Mouse (Mus musculus) kidney, adult 2 months (tissue): ENCODE results near the gene Il17re. TPM values are rescaled to one million over a fixed set of nuclear protein-coding genes. Genes with fewer than 3 reads are reported as not detected.

Experiments used
- DNase-seq: peaks from one replicate; pipeline ENCODE4 v3.0.0; 2021
- H3K27ac ChIP-seq: fragments of 200-500 bp; 2 replicates; pipeline ENCODE4 v1.5.1; 2012; ENCODE audit warnings: low read depth, low read length, control low read depth, inconsistent platforms; ENCODE audit not compliant: insufficient read depth
- H3K27me3 ChIP-seq: fragments of 200-500 bp; replicated peaks from 2 replicates; pipeline ENCODE4 v1.6.1; 2012; ENCODE audit warnings: mild to moderate bottlenecking, moderate library complexity, low read length, inconsistent platforms; ENCODE audit not compliant: control insufficient read depth, insufficient read depth
- H3K36me3 ChIP-seq: fragments of 200-500 bp; 2 replicates; pipeline ENCODE4 v1.6.1; 2012; ENCODE audit warnings: mild to moderate bottlenecking, moderate library complexity, low read length, inconsistent platforms; ENCODE audit not compliant: control insufficient read depth, insufficient read depth
- H3K4me1 ChIP-seq: fragments of 200-500 bp; 2 replicates; pipeline ENCODE4 v1.6.1; 2011; ENCODE audit warnings: low read length; ENCODE audit not compliant: control insufficient read depth, insufficient read depth
- H3K4me3 ChIP-seq: fragments of 200-500 bp; 2 replicates; pipeline ENCODE4 v1.5.1; 2011; ENCODE audit warnings: mild to moderate bottlenecking, low read depth, low read length, control low read depth; ENCODE audit not compliant: insufficient read depth
- CTCF ChIP-seq: fragments of 200-500 bp; conservative IDR thresholded peaks from 2 replicates; pipeline ENCODE4 v1.5.1; 2011; ENCODE audit warnings: low read depth, mild to moderate bottlenecking, control low read depth, low read length, moderate library complexity, mixed read lengths; ENCODE audit not compliant: insufficient read depth, insufficient read length
- POLR2A ChIP-seq: fragments of 200-500 bp; IDR thresholded peaks from one replicate; pipeline ENCODE4 v1.6.1; 2011; ENCODE audit warnings: low read depth, low read length, control low read depth
- WGBS: fragments of 180-500 bp; shearing (Covaris S2); methylation state at CpG from one replicate; pipeline ENCODE4 v1.1.7; 2018; 5-methylcytosine and 5-hydroxymethylcytosine counted together
- polyA plus RNA-seq: library from polyadenylated mRNA; depleted of rRNA; stranded (reverse); fragments of >200 nt; gene quantifications from 2 replicates; pipeline ENCODE4 v1.2.3, GENCODE M21; 2012

Il17re gene
- polyA plus RNA-seq, 1 experiment: 25.7 TPM

GRCm38 (mm10) chr6:113443091-113443490 lies 15.2 kb upstream of the Il17re start:
- Histone ChIP-seq H3K4me1 (peaks cover 15% of the 10 kb centered on the region), H3K36me3 (no peaks in the 10 kb centered on the region), H3K27me3 (no peaks in the 10 kb centered on the region), H3K27ac (peak overlapping the region; percentile 28; the same call in 1 of the 2 replicates), H3K4me3 (peak overlapping the region; percentile 93)
- WGBS: 36% methylated on average over 12 of the region's 12 CpGs
- no peak for DNase-seq
- TF ChIP-seq CTCF: peak; percentile 37
- TF ChIP-seq POLR2A: no peak

GRCm38 (mm10) chr6:113444207-113444965 lies 13.9 kb upstream of the Il17re start:
- 37% methylated on average over 7 of the region's 8 CpGs for WGBS
- TF ChIP-seq POLR2A: no peak
- no peak for TF ChIP-seq CTCF
- no peaks in the 10 kb centered on the region; the same call in 1 of the 2 replicates for H3K36me3 ChIP-seq
- H3K4me1 ChIP-seq: peaks cover 15% of the 10 kb centered on the region
- peak overlapping the region; percentile 78 for H3K27ac ChIP-seq
- H3K4me3 ChIP-seq: no peak overlapping the region
- no peaks in the 10 kb centered on the region for H3K27me3 ChIP-seq
- peak; percentile 70 for DNase-seq

GRCm38 (mm10) chr6:113447639-113448038 lies 10.6 kb upstream of the Il17re start:
- WGBS: 95% methylated on average over 4 of the region's 4 CpGs
- Histone ChIP-seq H3K4me1 (peaks cover 25% of the 10 kb centered on the region), H3K36me3 (no peaks in the 10 kb centered on the region; the same call in 1 of the 2 replicates), H3K27me3 (no peaks in the 10 kb centered on the region), H3K27ac (no peak overlapping the region), H3K4me3 (no peak overlapping the region)
- no peak for TF ChIP-seq CTCF
- no peak for TF ChIP-seq POLR2A
- DNase-seq: no peak

- peaks cover 17% of the 10 kb centered on the region for H3K4me1 ChIP-seq
- WGBS: 12% methylated on average over 2 of the region's 2 CpGs
- no peaks in the 10 kb centered on the region for H3K27me3 ChIP-seq
- no peak overlapping the region for H3K4me3 ChIP-seq
- peak; percentile 74 for DNase-seq
- H3K36me3 ChIP-seq: no peaks in the 10 kb centered on the region; the same call in 1 of the 2 replicates
- no peak for TF ChIP-seq CTCF
- TF ChIP-seq POLR2A: no peak
- peak overlapping the region; percentile 69 for H3K27ac ChIP-seq
Measured at GRCm38 (mm10) chr6:113451839-113452238, 6.4 kb upstream of the Il17re start.

- H3K36me3 ChIP-seq: no peaks in the 10 kb centered on the region
- no peak for DNase-seq
- H3K27me3 ChIP-seq: no peaks in the 10 kb centered on the region
- 61% methylated on average over 5 of the region's 5 CpGs for WGBS
- TF ChIP-seq POLR2A (no peak), CTCF (no peak)
- H3K4me1 ChIP-seq: peaks cover 21% of the 10 kb centered on the region
- H3K4me3 ChIP-seq: no peak overlapping the region
- no peak overlapping the region for H3K27ac ChIP-seq
Measured at GRCm38 (mm10) chr6:113455007-113455406, 3.3 kb upstream of the Il17re start.

GRCm38 (mm10) chr6:113458635-113459034 lies 351 bp downstream of the Il17re start:
- Histone ChIP-seq H3K27me3 (no peaks in the 10 kb centered on the region), H3K4me3 (peak overlapping the region; percentile 46), H3K36me3 (no peaks in the 10 kb centered on the region), H3K4me1 (0 out of 2 replicates have a peak, but pooled peaks cover 4% of the 10 kb centered on the region), H3K27ac (peak overlapping the region; percentile 34; the same call in 1 of the 2 replicates)
- no peak for TF ChIP-seq POLR2A
- TF ChIP-seq CTCF: no peak
- peak; percentile 68 for DNase-seq
- WGBS: 54% methylated on average over 10 of the region's 10 CpGs

- TF ChIP-seq CTCF (no peak), POLR2A (no peak)
- no peak for DNase-seq
- 63% methylated on average over 7 of the region's 7 CpGs for WGBS
- Histone ChIP-seq H3K4me3 (no peak overlapping the region), H3K4me1 (no peaks in the 10 kb centered on the region), H3K27me3 (no peaks in the 10 kb centered on the region), H3K27ac (no peak overlapping the region), H3K36me3 (no peaks in the 10 kb centered on the region)
Measured at GRCm38 (mm10) chr6:113464040-113464439, 5.8 kb downstream of the Il17re start.
